Mouse (Mus musculus) megakaryocyte-erythroid progenitor cell, adult 5-6 weeks (primary cell): ENCODE results near the gene Gm5773. TPM values are rescaled to one million over a fixed set of nuclear protein-coding genes. Genes with fewer than 3 reads are reported as not detected.
"Not testable (repeated sequence)": the region's sequence is repeated elsewhere in the genome, so short reads cannot be mapped to it uniquely, and the experiment has no call there.

Experiments used
- ATAC-seq: replicated peaks from 2 replicates; pipeline ENCODE4 v1.8.0; 2016; ENCODE audit warnings: mild to moderate bottlenecking, inconsistent platforms; ENCODE audit not compliant: severe bottlenecking, poor library complexity, low FRiP score, low TSS enrichment
- total RNA-seq, 2 experiments: library from RNA; stranded (forward) in 1 of 2; stranded (reverse) in 1 of 2; fragments of 200-1000, 215-1000 nt in 1 of 2; fragments of >200 nt in 1 of 2; fragmentation: Nextera tagmentation in 1 of 2; gene quantifications; 2 replicates each; pipeline ENCODE4 v1.2.3; 2014 to 2017

The Gm5773 gene
- not detected in 2 replicates for total RNA-seq (2014; fragmentation: Nextera tagmentation)
- total RNA-seq (2017): not detected in 2 replicates

- ATAC-seq: not testable (repeated sequence)
Observed at GRCm38 (mm10) chr3:93772700-93773099, at the start of gene Gm5773. Gene Gm5773 (plus strand): TSS chr3:93773000.

- not testable (repeated sequence) for ATAC-seq
Observed at GRCm38 (mm10) chr3:93745475-93745874, 27.3 kb upstream of the Gm5773 start.

- not testable (repeated sequence) for ATAC-seq
Observed at GRCm38 (mm10) chr3:93754022-93754421, 18.8 kb upstream of the Gm5773 start.

GRCm38 (mm10) chr3:93796098-93796497 is 23.3 kb downstream of the Gm5773 start, which contains the start of gene Tdpoz4:
Gene Tdpoz4 (plus strand): TSS chr3:93796398.
- ATAC-seq: not testable (repeated sequence)

DNA sequence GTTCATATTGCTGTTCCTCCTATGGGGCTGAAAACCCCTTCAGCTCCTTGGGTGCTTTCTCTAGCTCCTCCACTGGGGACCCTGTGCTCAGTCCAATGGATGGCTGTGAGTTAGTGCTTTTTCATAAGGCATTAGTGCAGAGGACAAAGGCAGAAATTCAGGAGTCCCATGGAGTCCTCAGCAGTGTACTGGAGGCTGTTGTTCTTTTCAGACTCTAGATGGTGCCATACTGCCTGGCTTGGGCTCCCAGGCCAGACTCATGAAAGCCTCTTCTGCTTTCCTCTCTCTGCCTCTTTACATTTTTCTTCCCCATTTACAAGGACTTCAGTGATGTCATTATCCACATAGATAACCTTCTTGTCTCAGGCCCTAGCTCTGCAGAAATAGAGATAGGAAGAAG is 40.5 kb downstream of the Gm5773 start:
- ATAC-seq: not testable (repeated sequence)

Other genes starting within 250 kb of the Gm5773 start
- gene S100a10, start 217.9 kb upstream of the Gm5773 start, total RNA-seq (2014; fragmentation: Nextera tagmentation): 176 and 197 TPM in 2 replicates
- 278 and 471 TPM in 2 replicates for gene S100a10, start 217.9 kb upstream of the Gm5773 start, total RNA-seq (2017)
- not detected in 2 replicates for gene Tdpoz2, start 120.3 kb upstream of the Gm5773 start, total RNA-seq (2014; fragmentation: Nextera tagmentation)
- gene Tdpoz2, start 120.3 kb upstream of the Gm5773 start, total RNA-seq (2017): not detected in 2 replicates
- not detected in 2 replicates for gene Tdpoz1, start 96.7 kb upstream of the Gm5773 start, total RNA-seq (2014; fragmentation: Nextera tagmentation)
- gene Tdpoz1, start 96.7 kb upstream of the Gm5773 start, total RNA-seq (2017): not detected in 2 replicates
- gene Gm37596, start 79.9 kb upstream of the Gm5773 start, total RNA-seq (2014; fragmentation: Nextera tagmentation): not detected in 2 replicates
- gene Gm37596, start 79.9 kb upstream of the Gm5773 start, total RNA-seq (2017): not detected in 2 replicates
- not detected in 2 replicates for gene Tdpoz4, start 23.4 kb downstream of the Gm5773 start, total RNA-seq (2014; fragmentation: Nextera tagmentation)
- not detected in 2 replicates for gene Tdpoz4, start 23.4 kb downstream of the Gm5773 start, total RNA-seq (2017)
- gene Tdpoz3, start 53.0 kb downstream of the Gm5773 start, total RNA-seq (2014; fragmentation: Nextera tagmentation): not detected in 2 replicates
- not detected in 2 replicates for gene Tdpoz3, start 53.0 kb downstream of the Gm5773 start, total RNA-seq (2017)
- gene Gm9117, start 170.5 kb downstream of the Gm5773 start, total RNA-seq (2014; fragmentation: Nextera tagmentation): not detected in 2 replicates
- not detected in 2 replicates for gene Gm9117, start 170.5 kb downstream of the Gm5773 start, total RNA-seq (2017)
- gene Tdpoz5, start 188.3 kb downstream of the Gm5773 start, total RNA-seq (2014; fragmentation: Nextera tagmentation): not detected in 2 replicates
- not detected in 2 replicates for gene Tdpoz5, start 188.3 kb downstream of the Gm5773 start, total RNA-seq (2017)